Mouse (Mus musculus) 3134 (cell line): ENCODE data around the gene Kifc1.
"Not testable (repeated sequence)": the region's sequence is repeated elsewhere in the genome, so short reads cannot be mapped to it uniquely, and the experiment has no call there.

Experiments used
- DNase-seq: peaks from one replicate; pipeline ENCODE4 v3.0.0-alpha.2; 2011; ENCODE audit warnings: low spot score; ENCODE audit not compliant: insufficient read length; ENCODE audit errors: extremely low read depth

The Kifc1 gene

GRCm38 (mm10) chr17:33903911-33904651 lies 13.6 kb upstream of the Kifc1 start:
- DNase-seq = not testable (repeated sequence)

GRCm38 (mm10) chr17:33902491-33902890 lies 12.0 kb upstream of the Kifc1 start:
- no peak for DNase-seq

GRCm38 (mm10) chr17:33902079-33902478 lies 11.6 kb upstream of the Kifc1 start:
- DNase-seq = no peak

GRCm38 (mm10) chr17:33901653-33902052 lies 11.2 kb upstream of the Kifc1 start:
- no peak for DNase-seq

GRCm38 (mm10) chr17:33900989-33901314 lies 10.5 kb upstream of the Kifc1 start:
- DNase-seq = no peak

- no peak for DNase-seq
Measured at GRCm38 (mm10) chr17:33900281-33900988, 10.0 kb upstream of the Kifc1 start.

- no peak for DNase-seq
Measured at GRCm38 (mm10) chr17:33899642-33900041, 9.2 kb upstream of the Kifc1 start.

GRCm38 (mm10) chr17:33898193-33898592 lies 7.7 kb upstream of the Kifc1 start:
- DNase-seq = not testable (repeated sequence)

GRCm38 (mm10) chr17:33897114-33897794 lies 6.8 kb upstream of the Kifc1 start:
- DNase-seq = peak; percentile 63

- not testable (repeated sequence) for DNase-seq
Measured at GRCm38 (mm10) chr17:33893011-33893410, 2.5 kb upstream of the Kifc1 start.

GRCm38 (mm10) chr17:33892429-33892828 lies 2.0 kb upstream of the Kifc1 start:
- DNase-seq = no peak

DNA sequence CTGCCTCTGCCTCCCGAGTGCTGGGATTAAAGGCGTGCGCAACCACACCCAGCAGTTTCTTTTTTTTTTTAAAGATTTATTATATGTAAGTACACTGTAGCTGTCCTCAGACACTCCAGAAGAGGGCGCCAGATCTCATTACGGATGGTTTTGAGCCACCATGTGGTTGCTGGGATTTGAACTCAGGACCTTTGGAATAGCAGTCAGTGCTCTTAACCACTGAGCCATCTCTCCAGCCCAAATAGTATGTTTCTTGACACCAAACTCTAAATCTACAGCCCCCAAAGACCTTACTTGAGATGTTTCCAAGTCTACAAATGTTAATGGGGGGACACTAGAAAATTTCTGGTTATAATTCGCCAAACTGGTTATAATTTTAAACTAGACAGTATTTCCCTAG lies 1.4 kb upstream of the Kifc1 start:
- DNase-seq = not testable (repeated sequence)

DNA sequence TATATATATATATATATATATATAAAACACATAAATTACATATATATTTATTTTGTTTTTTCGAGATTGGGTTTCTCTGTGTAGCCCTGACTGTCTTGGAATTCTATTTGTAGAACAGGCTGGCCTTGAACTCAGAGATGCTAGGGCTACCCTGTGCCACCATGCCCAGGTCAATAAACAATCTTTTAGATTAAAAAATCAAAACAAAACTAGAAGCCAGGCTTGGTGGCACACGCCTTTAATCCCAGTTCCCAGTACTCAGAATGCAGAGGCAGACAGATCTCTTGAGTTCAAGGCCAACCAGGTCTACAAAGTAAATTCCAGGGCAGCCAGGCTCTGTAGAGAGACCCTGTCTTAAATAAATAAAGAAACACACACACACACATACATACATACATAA lies 896 bp upstream of the Kifc1 start:
- no peak for DNase-seq

DNA sequence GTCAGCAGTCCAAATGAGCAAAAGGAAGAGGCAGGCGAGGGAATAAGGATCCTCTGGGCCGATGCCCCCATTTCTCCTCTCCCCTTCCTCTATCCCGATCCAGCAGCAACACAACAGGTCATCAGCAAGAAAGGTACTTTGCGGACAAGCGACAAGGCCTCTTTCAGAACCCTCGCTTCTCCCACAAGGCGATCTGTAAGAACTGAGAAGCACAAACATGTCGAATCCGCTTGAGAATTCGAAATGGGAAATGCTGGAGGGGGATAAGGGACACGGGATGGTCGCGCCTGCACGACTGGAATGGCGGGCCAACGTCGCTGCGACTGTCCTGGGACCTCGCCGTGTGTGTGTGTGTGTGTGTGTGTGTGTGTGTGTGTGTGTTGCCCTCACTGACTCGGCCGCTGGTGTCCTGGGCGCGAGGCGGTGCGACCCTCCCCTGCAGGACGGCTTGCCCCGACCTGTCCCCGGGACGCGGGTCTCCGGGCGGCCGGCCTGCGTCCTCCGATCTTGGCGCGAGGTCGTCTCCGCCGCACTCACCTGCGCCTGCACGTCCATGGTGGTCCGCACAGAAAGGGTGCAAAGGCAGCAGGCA lies 424 bp downstream of the Kifc1 start:
- DNase-seq = not testable (repeated sequence)

DNA sequence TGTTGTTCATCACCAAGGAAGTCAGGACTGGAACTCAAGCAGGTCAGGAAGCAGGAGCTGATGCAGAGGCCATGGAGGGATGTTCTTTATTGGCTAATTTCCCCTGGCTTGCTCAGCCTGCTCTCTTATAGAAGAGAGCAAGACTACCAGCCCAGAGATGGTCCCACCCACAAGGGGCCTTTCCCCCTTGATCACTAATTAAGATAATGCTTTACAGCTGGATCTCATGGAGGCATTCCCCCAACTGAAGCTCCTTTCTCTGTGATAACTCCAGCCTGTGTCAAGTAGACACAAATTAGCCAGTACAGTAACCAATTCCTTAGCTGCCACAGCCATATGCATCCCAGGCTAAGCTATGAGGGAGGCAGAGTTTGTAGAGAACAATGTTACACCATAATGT lies 2.2 kb downstream of the Kifc1 start:
- not testable (repeated sequence) for DNase-seq

GRCm38 (mm10) chr17:33887802-33888201 lies 2.7 kb downstream of the Kifc1 start:
- DNase-seq = not testable (repeated sequence)

DNA sequence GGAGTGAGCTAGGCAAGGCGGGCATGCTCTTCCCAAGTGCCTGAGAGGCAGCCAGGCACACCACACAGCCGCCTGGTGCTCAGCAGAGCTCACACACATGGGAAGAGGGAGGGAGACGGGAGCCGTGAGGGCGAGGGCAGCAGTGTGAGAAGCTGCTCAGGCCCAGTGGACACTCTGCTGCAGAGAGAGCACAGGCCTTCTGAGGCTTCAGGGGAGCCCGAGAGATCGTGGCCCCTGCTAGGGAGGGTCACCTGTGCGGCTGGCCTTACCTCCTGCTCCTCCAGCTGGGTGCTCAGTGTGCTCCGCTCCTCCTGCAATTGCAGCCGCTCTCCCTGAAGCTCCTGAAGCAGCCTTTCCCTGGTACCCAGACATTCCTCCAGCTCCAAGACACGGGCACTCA lies 6.1 kb downstream of the Kifc1 start:
- DNase-seq = not testable (repeated sequence)

DNA sequence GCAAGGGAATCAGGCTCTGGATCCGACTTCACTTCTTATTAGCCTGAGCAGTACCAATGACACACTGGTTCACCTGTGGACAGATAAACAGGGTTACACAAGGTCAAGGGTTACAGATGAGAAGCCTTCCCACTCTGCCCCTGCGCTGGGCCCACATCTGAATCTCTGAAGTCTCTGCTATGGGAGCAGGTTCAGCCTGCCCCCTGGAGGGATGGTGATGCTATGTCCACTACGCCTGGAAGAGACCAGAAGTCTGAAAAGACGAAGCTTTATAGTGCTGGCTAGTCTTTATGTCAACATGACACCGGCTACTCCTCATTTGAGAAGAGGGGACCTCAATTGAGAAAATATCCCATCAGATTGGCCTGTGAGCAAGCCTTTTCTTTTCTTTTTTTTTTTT lies 14.7 kb downstream of the Kifc1 start:
- not testable (repeated sequence) for DNase-seq

- no peak for DNase-seq
Measured at GRCm38 (mm10) chr17:33874411-33874810, 16.1 kb downstream of the Kifc1 start.

DNA sequence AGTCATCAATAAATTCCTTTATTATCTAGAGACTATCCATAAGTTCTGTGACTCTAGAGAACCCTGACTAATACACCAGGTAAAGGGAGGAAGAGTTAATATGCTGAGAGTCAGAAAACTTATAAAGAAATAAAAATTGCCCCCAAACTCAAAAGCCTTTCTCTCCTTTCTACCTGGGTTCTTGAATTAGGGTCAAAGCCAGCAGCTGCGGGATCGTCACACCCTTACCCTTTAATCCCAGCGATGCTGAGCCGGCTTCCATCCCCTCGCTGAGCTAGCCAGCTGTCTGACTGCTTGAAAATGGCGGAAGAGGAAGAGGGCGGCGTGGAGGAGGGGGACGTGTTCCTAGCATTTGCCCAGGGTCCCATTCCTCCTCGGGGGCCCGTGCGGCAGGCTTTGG lies 16.9 kb downstream of the Kifc1 start, which contains the start of gene Gm7029:
Gene Gm7029 (plus strand): TSS at position 301 of the 400 bp plus-strand sequence.
- not testable (repeated sequence) for DNase-seq
